Mouse (Mus musculus) myocyte (in vitro differentiated cells): ENCODE measurements around the gene Iqsec3.

Experiments used
- E2F4 ChIP-seq: IDR thresholded peaks from one replicate; pipeline ENCODE4 v1.6.1; 2011; ENCODE audit warnings: mild to moderate bottlenecking, control low read depth, moderate library complexity; ENCODE audit not compliant: insufficient read depth
- MAX ChIP-seq: IDR thresholded peaks from one replicate; pipeline ENCODE4 v1.6.1; 2011; ENCODE audit warnings: low read depth, mild to moderate bottlenecking, control low read depth
- MYOG ChIP-seq, 3 experiments: IDR thresholded peaks; one replicate each; pipeline ENCODE4 v1.6.1; 2011; ENCODE audit warnings: control low read depth in 2 of 3, low read depth in 2 of 3, mild to moderate bottlenecking in 2 of 3; ENCODE audit not compliant: insufficient read length in 2 of 3, control insufficient read depth in 1 of 3, insufficient read depth in 1 of 3
- POLR2A ChIP-seq: IDR thresholded peaks from one replicate; pipeline ENCODE4 v1.6.1; 2011; ENCODE audit warnings: low read depth, mild to moderate bottlenecking, control low read depth, moderate library complexity; ENCODE audit not compliant: insufficient read length
- POLR2AphosphoS2 ChIP-seq: IDR thresholded peaks from one replicate; pipeline ENCODE4 v1.6.1; 2011; ENCODE audit warnings: low read depth, control low read depth; ENCODE audit not compliant: insufficient read length
- REST ChIP-seq: IDR thresholded peaks from one replicate; pipeline ENCODE4 v1.6.1; 2011; ENCODE audit warnings: mild to moderate bottlenecking, control low read depth, moderate library complexity; ENCODE audit not compliant: insufficient read depth, insufficient read length
- TCF12 ChIP-seq: IDR thresholded peaks from one replicate; pipeline ENCODE4 v1.6.1; 2011; ENCODE audit warnings: mild to moderate bottlenecking, control low read depth; ENCODE audit not compliant: poor library complexity, insufficient read depth, severe bottlenecking
- TCF3 ChIP-seq: IDR thresholded peaks from one replicate; pipeline ENCODE4 v1.6.1; 2011; ENCODE audit warnings: low read depth, control low read depth; ENCODE audit not compliant: insufficient read length
- USF1 ChIP-seq: IDR thresholded peaks from one replicate; pipeline ENCODE4 v1.6.1; 2011; ENCODE audit warnings: low read depth, mild to moderate bottlenecking, control low read depth, moderate library complexity

- TF ChIP-seq POLR2AphosphoS2 (no peak), POLR2A (no peak), TCF12 (no peak), MAX (no peak), TCF3 (peak; percentile 29), E2F4 (no peak), REST (no peak), MYOG (IDR thresholded peaks at IDR 0.05; ENCODE audit: control insufficient read depth in 1 of 3, insufficient read depth in 1 of 3, insufficient read length in 2 of 3, low read depth in 2 of 3) (peak; percentile 59 to 89 (median 84)), USF1 (no peak)
Measured at GRCm38 (mm10) chr6:121325740-121326139, 147.7 kb downstream of the Iqsec3 start.
